Mouse (Mus musculus) cortical plate, adult 2 months (tissue): Measurements from ENCODE around the gene Dlg2.

Experiments used
- CTCF ChIP-seq: fragments of 200-500 bp; IDR thresholded peaks from 2 replicates; pipeline ENCODE4 v1.5.1; 2011; ENCODE audit warnings: mild to moderate bottlenecking, control low read depth, low read length; ENCODE audit not compliant: insufficient read depth; ENCODE audit errors: extremely low read depth
- POLR2A ChIP-seq: fragments of 200-500 bp; IDR thresholded peaks from 2 replicates; pipeline ENCODE4 v1.6.1; 2011; ENCODE audit warnings: mild to moderate bottlenecking, low read length, control low read depth; ENCODE audit not compliant: insufficient read depth; ENCODE audit errors: extremely low read depth

GRCm38 (mm10) chr7:92292918-92293518 is 1816.5 kb downstream of the Dlg2 start:
- TF ChIP-seq CTCF, result no peak
- TF ChIP-seq POLR2A, result no peak
